Mouse (Mus musculus): ENCODE measurements around the gene Dab1. TPM values are rescaled to one million over a fixed set of nuclear protein-coding genes. Genes with fewer than 3 reads are reported as not detected.

The Dab1 gene
- total RNA-seq (2023) = not detected

DNA sequence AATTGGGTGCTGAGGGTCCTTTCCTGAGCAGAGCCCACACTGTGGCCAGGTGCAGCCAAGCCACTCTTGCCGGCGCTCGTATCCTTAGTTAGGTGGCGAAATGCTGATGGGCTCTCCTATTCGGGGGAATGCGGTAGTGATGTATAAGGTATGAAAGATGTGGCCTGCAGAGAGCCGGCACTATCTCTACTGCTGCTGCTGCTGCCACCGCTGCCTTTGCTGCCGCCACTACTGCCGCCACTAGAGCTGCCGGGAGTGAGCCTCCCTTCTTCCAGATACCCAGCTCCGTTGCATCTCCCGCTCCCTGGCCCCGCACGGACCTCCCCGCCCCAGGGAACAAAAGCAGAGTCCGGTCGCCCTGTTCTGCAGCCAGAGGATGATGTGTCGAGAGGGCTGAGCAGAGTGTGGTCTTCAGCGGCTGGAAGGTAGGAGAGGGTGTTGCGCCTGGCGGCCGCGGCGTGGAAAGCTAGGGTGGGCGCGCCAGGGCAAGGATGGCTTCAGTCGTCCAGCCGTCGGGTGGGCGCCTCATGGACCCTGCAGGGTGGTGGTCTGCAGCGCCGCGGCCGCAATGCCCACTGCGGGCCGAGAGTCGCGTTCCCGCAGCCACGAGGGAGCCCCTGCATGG, at the start of gene Dab1:
Gene Dab1 (plus strand): TSS at position 39 of the 625 bp plus-strand sequence.

DNA sequence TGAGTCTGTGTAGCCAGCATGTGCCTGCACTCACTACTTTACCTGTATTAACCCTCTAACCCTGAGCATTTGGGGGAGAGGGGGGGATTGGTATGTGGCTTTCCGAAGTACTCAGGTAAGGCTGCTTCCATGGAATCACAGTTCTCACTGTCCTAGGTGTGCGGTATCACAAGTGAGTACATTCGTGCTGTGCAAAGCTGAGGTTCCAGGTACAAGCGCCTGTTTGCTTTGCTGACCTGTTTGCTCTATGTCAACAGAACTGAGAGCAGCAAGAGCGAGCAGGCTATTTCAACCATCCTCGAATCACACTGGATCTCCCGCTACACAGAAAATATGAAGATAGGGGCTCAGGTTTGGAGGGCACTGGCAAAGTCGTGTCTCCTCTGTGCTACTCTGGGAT, 1146.9 kb downstream of the Dab1 start, which contains the start of gene C8b:
Gene C8b (plus strand): TSS at position 253 of the 400 bp plus-strand sequence.

Measured in CD4-positive naive resting alpha-beta T cell, adult 76 days (primary cell).